Mouse (Mus musculus) adrenal gland, postnatal 10 days (tissue): Measurements from ENCODE around the gene Plxna1. TPM values are rescaled to one million over a fixed set of nuclear protein-coding genes. Genes with fewer than 3 reads are reported as not detected.
A peak's percentile ranks its signal among the peaks of the same experiment; 100 is the strongest.

Source experiments
- DNase-seq: peaks from one replicate; pipeline ENCODE4 v3.0.0; 2021; ENCODE audit warnings: mixed read lengths
- total RNA-seq, 2 experiments: library from RNA; stranded (reverse); gene quantifications; 2 replicates each; pipeline ENCODE4 v1.2.3; 2021

Gene Plxna1
- total RNA-seq, 2 experiments from 2014 or later = 47.7 to 56.6 TPM

DNA sequence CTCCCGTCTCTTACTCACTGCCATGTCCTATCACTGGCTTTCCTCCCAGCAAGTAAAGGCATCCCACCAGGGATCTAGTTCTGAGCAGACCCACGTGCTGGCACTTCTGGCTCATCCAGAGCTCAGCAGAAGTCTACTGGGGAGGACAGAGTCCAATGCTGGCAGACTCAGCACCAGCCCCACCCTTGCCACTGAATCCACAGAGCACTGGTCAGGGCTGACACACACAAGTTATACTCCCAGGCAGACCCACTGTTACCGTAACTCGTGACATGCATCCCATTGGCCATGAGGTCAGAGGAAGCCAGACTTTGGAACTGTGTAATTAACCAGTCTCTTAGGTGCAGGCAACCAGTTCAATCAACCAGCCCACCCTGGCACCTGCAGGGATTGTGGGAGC is 33.8 kb downstream of the Plxna1 start:
- DNase-seq = no peak

DNA sequence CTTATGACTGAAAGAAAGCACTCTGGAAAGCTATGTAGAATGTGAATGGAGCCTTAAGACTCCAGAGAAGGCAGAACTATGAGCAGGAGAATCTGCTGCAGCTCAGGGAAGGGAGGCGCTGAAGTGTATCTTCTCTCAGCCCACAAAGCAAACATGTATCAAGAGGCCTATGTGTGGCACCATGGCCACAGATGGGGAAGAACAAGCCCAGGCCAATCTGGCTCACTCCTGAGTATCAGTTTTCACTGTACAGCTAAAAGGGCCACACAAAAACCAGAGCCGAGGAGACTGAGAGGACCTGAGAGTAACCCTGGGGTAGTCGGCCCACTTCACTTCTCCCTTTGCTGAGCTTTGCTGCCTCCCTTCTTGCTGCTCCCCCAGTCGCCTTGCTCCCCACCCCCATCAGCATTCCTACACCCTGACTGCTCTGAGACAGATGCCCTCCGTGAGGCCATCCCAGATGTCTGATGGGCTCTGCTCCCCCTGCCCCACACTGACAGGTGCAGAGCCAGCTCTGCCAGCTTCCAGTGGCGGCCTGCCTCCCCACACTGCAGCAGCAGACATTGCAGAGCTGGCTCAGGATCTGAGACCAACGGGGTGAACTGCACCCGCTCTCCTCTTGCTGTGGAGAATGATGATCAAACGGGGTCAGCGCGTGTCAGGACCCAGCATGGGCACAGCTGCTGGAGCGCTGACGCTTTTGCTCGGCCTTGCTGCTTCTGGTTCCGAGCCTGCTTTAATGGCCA is 34.5 kb downstream of the Plxna1 start:
- DNase-seq = no peak

GRCm38 (mm10) chr6:89324842-89325241 is 37.6 kb downstream of the Plxna1 start:
- no peak for DNase-seq

DNA sequence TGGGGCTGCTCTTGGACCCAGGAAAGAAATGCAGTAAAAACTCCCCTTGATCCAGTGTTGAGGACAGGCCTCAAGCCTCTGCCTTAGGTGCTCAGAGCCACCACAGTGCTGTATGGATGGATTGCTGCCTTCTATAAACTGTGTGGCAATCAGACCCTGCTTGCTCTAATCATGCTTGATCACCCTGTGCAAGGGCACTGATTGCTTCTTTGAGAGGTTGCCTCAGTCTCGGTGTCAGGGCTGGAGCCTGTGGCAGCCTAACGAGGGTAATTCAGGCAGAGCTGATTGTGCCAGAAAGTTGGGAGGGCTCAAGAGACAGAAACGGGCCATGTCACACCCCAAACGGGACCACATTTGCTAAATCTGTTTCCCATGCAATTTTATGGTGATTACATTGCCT is 47.2 kb downstream of the Plxna1 start:
- no peak for DNase-seq

DNA sequence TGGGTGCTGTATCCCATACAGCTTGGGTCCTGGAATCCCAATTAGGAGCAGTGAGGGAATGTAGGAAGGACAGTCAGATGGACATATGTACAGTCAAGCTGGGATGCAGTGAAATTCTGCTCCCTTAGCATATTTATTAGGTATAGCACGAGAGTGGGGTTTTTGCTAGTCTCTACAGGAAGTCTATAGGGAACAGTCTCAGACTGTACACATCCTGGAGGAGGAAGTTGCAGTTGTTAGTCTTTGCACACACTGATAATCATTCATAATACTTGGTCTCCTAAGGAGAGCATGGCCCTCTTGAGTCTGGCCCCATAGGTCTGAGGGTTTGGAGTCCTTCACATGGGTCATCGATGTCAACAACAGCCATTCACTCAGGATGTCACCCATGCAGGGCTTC is 50.9 kb downstream of the Plxna1 start:
- DNase-seq = no peak

DNA sequence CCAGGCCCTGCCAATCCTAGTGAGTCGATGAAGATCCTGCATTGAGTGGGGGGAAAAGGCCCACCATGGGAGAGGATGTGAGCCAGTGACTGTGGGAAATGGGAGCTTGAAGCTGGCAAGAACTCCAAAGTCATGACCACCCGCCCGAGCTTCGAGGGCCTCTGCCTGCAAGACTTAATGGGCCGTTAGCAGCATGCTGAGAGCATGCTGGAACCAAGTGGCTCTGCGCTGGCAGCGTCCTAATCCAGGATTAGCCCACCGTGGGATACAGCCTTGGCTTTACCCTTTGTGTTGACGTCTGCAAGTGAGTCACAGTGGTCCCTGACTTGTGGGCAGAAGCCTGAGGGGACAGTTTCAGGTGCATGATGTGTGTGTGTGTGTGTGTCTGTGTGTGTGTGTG is 52.2 kb downstream of the Plxna1 start:
- DNase-seq = no peak

DNA sequence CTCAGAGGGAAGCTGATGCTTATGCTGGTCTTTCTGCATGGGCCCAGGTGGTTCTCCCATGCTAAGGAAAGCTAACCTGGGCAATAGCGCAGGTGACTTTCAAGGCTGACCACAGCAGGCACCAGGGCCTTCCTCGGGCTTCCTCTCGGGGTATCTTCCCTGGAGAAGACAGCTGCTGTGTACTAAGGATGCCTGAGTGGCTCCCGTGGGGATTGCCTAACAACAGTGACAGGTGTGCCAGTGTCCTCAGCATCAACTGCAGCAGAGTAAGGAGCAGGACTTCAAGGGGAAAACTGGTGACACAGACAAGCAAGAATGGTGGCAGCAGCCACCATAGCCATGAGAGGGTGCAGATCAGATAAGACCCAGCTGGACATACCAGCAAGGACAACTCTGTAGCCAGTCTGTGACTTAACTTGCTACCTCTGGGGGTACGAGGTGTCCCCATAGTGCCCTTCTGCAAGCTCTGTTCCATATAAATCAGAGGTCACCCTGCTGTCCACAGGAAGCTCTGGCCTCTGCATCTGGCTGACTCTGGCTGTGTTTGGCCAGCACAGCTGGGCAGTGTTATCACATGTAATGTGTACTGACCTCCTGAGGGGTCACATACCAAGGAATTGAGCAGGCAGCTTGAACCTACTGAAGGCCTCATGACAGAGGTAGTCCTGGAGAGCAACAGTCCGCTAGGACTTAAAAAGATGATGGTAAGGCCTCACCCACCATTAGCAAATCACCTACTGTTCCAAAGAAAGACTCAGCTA is 54.0 kb downstream of the Plxna1 start:
- DNase-seq = no peak

DNA sequence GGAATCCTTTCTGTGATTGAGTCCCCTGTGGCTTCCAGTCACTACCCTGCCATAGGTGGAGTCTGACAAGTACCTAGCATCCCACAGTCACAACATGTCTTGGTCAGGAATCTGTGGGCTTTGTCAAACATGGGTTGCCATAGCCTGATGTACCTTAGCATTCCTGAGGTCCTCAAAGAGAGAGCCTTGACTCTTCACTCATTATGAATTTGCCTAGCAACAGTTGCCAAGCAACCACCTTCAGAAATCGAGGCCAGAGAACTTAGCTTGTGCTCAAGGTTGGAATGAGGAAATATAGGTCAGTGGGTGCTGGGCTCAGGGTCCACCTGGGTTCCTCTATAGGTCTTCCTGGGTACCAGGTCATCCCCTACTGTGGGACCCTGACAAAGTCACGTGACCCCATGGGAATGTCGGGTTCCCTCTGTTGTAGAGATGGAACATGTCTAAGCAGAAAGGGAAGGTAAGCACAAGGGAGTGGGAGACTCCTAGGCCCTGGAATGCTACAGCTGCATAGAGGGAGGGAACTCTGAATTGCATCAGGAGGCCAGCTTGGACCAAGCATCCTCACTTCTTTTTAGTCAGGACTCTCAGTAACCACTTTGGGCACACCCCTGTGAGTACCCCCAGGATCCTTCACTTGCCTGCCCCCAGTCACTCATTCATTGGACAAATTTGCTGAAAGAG is 57.9 kb downstream of the Plxna1 start:
- peak; percentile 26 for DNase-seq

- DNase-seq = no peak
Observed at GRCm38 (mm10) chr6:89299818-89300217, 62.6 kb downstream of the Plxna1 start.

DNA sequence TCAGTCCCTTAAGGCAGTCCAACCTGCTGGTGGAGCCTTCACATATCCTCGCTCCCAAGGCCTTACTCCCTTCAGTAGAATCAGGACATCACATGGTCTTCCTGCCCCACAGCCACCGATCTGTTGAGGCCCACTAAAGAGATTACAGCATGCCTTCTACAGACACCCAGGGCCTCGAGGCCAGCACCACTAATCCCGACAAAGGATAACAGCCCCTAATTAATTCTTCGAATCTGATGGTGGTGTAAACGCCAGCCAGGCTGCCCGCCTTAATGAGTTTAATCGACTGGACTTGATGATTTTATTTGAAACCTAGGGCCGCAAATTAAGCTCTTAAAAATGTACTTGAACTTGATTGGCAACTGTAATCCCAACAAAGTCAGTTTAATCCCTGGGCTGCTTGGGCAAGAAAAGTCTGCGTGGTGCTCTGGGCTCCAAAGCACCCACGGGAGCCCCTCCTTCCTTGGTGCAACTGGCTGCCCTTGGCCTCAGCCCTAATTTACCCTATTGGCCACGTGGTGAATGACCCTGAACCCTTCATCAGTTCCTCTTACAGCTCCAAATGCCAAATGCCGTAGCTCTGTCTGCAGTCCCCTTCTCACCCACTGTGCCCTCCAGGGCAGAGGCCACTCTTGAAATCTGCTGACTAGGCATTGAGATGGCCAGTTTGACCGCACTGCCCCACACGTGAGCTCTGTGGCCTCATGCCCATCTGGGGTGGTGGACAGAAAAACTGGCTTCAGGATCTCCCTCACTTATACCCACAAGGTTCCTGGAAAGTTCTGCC is 65.3 kb downstream of the Plxna1 start:
- peak; percentile 38 for DNase-seq

DNA sequence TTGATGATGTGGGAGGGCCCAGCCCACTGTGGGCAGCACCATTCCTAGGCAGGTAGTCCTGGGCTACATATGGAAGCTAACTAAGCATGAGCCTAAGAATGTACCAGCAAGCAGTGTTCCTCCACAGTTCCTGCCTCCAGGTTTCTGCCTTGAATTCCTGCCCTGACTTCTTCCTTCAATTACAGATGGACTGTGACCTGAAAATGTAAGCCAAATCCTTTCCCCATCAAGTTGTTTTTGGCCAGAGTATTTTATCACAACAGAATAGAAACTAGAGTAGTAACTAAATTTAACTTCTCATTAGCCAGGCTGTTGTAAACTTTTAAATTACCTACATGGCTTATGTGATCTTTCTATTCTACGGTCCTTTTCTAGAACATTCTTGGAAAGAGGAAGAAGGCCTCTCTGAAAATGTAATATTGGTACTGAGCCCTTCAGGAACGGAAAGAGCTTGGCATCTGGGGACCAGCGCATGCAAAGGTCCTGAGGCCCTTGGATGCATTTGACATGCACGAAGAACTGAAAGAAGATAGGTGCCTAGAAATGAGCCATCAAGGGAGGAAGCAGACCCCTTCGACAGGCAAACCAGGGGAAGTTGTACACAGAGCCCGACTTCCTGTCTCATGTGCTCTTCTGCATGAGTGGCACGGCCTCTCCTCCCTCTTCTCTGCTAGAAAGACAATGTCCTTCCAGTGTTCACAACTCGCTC is 66.3 kb downstream of the Plxna1 start:
- no peak for DNase-seq

GRCm38 (mm10) chr6:89294621-89295020 is 67.8 kb downstream of the Plxna1 start:
- DNase-seq = no peak

- no peak for DNase-seq
Observed at GRCm38 (mm10) chr6:89291494-89291893, 70.9 kb downstream of the Plxna1 start.

DNA sequence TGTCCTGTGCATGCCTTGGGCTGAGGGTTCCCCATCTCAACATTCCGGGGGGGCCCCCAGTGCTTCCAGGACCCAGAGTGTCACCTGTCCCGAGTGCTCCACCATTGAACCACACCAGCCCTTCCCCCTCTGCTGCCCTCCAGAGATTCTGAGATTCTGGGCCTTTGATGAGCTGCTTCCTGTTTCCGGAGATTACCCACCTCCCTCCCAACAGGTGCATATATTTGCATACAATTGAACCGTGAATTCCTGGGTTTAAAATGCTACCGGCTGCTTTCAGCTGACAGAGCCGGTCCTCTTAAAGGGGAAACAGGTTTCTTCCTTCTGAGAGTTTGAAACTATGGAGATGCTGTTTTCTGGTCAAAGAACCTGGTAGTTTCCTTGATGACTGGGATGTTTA is 74.3 kb downstream of the Plxna1 start:
- no peak for DNase-seq

DNA sequence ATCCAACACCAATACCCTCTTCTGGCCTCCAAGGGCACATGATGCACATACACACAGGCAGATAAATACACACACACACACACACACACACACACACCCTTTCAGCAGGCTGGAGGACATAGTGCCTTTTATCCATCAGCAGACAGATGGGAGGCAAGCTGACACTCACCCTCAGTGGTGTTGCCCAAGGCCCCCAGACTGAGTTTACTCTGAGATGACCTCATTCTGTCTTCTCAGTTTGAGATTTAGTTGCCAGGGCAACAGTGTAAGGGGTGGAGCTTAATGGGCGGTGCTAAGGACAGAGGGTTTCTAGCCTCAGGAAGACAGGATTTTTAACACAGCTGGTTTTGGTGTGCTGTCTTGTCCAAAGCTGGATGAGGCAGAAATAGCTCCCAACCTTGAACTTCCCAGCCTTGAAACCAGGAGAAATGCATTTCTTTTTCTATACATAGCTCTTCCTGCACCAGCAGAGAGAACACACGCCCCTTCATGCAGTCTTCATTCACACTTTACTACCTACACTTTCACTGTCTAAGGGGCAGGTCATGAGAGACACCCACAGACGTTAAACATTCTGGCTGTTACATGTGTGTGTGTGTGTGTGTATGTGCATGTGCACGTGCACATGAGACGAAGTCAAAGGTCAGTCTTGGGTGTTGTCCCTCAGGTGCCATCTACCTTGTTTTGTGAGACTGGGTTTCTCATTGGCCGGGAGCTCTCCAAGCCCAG is 75.6 kb downstream of the Plxna1 start:
- peak; percentile 83 for DNase-seq

- no peak for DNase-seq
Observed at GRCm38 (mm10) chr6:89286286-89286655, 76.1 kb downstream of the Plxna1 start.

- DNase-seq = no peak
Observed at GRCm38 (mm10) chr6:89285561-89286285, 76.7 kb downstream of the Plxna1 start.

- no peak for DNase-seq
Observed at GRCm38 (mm10) chr6:89285116-89285515, 77.3 kb downstream of the Plxna1 start.

DNA sequence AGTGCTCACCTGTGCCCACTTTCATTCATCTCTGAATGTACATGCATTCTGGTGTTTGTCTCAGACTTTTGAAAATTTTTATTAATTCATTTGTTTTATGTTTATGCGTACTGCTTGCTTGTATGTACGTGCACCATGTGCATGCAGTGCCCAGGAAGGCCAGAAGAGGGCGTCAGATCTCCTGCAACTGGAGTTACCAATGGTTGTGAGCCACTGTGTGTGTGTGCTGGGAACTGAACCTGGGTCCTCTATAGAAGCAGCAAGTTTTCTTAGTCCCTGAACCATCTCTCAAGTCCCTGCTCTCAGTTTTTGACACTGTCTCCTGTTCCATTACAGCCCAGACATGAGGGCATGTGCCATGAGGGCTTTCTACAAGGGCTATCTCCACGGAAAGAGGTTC is 79.3 kb downstream of the Plxna1 start:
- DNase-seq = no peak

GRCm38 (mm10) chr6:89282626-89283025 is 79.8 kb downstream of the Plxna1 start:
- DNase-seq = no peak
